Comparison of ENCODE assay signal across 10 mouse cellular contexts in the genomic region with DNA sequence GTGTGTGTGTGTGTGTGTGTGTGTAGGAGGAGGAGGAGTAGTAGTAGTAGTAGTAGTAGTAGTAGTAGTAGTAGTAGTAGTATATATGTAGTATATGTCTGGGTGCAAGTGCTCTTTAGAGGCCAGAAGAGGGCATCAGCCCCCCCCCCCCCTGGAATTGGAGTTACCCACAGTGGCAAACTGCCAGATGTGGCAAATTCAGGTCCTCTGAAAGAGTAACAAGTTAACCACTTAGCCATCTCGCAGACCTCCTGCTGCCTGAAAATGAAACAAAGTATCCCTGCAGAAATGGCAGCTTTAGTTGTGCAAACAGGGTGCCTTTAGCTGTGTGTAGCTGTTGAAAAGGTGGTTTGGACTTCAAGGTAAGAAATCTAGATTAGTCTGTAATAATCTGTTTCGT. TPM values are rescaled to one million over a fixed set of nuclear protein-coding genes. Genes with fewer than 3 reads are reported as not detected.
DNase-seq lines count a peak whose midpoint lies in the region; ATAC-seq lines count a peak whose summit lies in the region.
"Had no signal": no experiment of that assay in that cellular context is flagged by ENCODE, and none has a peak within 500 bp of the region (broad histone marks: within the 10 kb centered on the region; RNA-seq: fewer than 3 reads in every experiment).

No protein-coding gene starts in this region.

- no peak for ATAC-seq in midbrain, embryonic 15.5 days (replicated peaks)
- ATAC-seq in embryonic facial prominence, embryonic 14.5 days (ENCODE audit: low read depth) = no peak

- H3K36me3 ChIP-seq in midbrain, embryonic 10.5 days = peaks cover 31% of the 10 kb centered on the region
- H3K36me3 ChIP-seq in midbrain, embryonic 15.5 days (replicated peaks) = no peaks in the 10 kb centered on the region
- 0 out of 2 replicates have a peak, but pooled peaks cover 6% of the 10 kb centered on the region for H3K36me3 ChIP-seq in embryonic facial prominence, embryonic 14.5 days (ENCODE audit: control insufficient read depth, insufficient read depth, low read length)
- H3K36me3 ChIP-seq in splenic B cell, adult 2 months (ENCODE audit: control insufficient read depth, insufficient read depth, low read length, poor library complexity, severe bottlenecking) = no peaks in the 10 kb centered on the region; the same call in 1 of the 2 replicates

- H3K9me3 ChIP-seq in midbrain, embryonic 10.5 days (replicated peaks) = no peaks in the 10 kb centered on the region
- no peaks in the 10 kb centered on the region for H3K9me3 ChIP-seq in midbrain, embryonic 15.5 days
- no peaks in the 10 kb centered on the region for H3K9me3 ChIP-seq in embryonic facial prominence, embryonic 14.5 days (ENCODE audit: control insufficient read depth, low read length)

- H3K9ac ChIP-seq in midbrain, embryonic 15.5 days = no peak overlapping the region
- no peak overlapping the region for H3K9ac ChIP-seq in embryonic facial prominence, embryonic 14.5 days (ENCODE audit: low read depth, low read length)

- peaks cover 13% of the 10 kb centered on the region; the same call in 1 of the 2 replicates for H3K27me3 ChIP-seq in midbrain, embryonic 10.5 days (ENCODE audit: low read depth, poor library complexity, severe bottlenecking)
- no peaks in the 10 kb centered on the region for H3K27me3 ChIP-seq in midbrain, embryonic 15.5 days (replicated peaks)
- no peaks in the 10 kb centered on the region for H3K27me3 ChIP-seq in embryonic facial prominence, embryonic 14.5 days (replicated peaks; ENCODE audit: control insufficient read depth, insufficient read depth, low read length)
- no peaks in the 10 kb centered on the region for H3K27me3 ChIP-seq in splenic B cell, adult 2 months (ENCODE audit: control insufficient read depth, insufficient read depth, low read length, poor library complexity, severe bottlenecking)

- H3K27ac ChIP-seq in midbrain, embryonic 10.5 days (replicated peaks) = peak overlapping the region; percentile 98; the same call in 1 of the 2 replicates
- H3K27ac ChIP-seq in midbrain, embryonic 15.5 days = no peak overlapping the region
- H3K27ac ChIP-seq in embryonic facial prominence, embryonic 14.5 days (replicated peaks; ENCODE audit: low read depth, low read length) = no peak overlapping the region
- H3K27ac ChIP-seq: macrophage had no signal

- WGBS in midbrain, embryonic 10.5 days = 81% methylated on average over 2 of the region's 2 CpGs
- WGBS in midbrain, embryonic 15.5 days = 78% methylated on average over 2 of the region's 2 CpGs
- 65% methylated on average over 2 of the region's 2 CpGs for WGBS in embryonic facial prominence, embryonic 14.5 days

- H3K4me3 ChIP-seq in midbrain, embryonic 10.5 days = peak overlapping the region; percentile 84; the same call in 1 of the 2 replicates
- H3K4me3 ChIP-seq in midbrain, embryonic 15.5 days = no peak overlapping the region
- no peak overlapping the region for H3K4me3 ChIP-seq in embryonic facial prominence, embryonic 14.5 days (ENCODE audit: low read depth, low read length)

- H3K4me1 ChIP-seq in midbrain, embryonic 10.5 days = peaks cover 31% of the 10 kb centered on the region
- H3K4me1 ChIP-seq in midbrain, embryonic 15.5 days = peaks cover 18% of the 10 kb centered on the region
- H3K4me1 ChIP-seq in embryonic facial prominence, embryonic 14.5 days (ENCODE audit: control insufficient read depth, insufficient read depth, low read length) = 0 out of 2 replicates have a peak, but pooled peaks cover 10% of the 10 kb centered on the region

- DNase-seq in midbrain, embryonic 10.5 days (ENCODE audit: low spot score) = no peak
- no peak for DNase-seq in embryonic facial prominence, embryonic 14.5 days (ENCODE audit: low spot score)
- peak; percentile 63 for DNase-seq in kidney, postnatal 10 days
- DNase-seq in splenic B cell, adult 2 months (ENCODE audit: low read depth, low spot score) = peak; percentile 27
- DNase-seq in embryo, embryonic 11 days = no peak
- no peak for DNase-seq in cerebellum, postnatal 25 days
- DNase-seq in frontal cortex, postnatal 14 days (ENCODE audit: low spot score in 2 of 2) = no peak
- DNase-seq: cerebellum, adult 11 months had no signal

- H3K4me2 ChIP-seq in midbrain, embryonic 15.5 days = no peak overlapping the region
- H3K4me2 ChIP-seq in embryonic facial prominence, embryonic 14.5 days (ENCODE audit: low read depth, low read length) = peak overlapping the region; percentile 83

RNA-seq across cellular contexts. Expression of a gene that starts 1.8 kb away (rescaled TPM):
- polyA plus RNA-seq in midbrain, embryonic 10.5 days (2016; fragmentation: Nextera tagmentation; extraction: Ambion mirVana) = 83.2 and 86.2 TPM in 2 replicates
- polyA plus RNA-seq in midbrain, embryonic 15.5 days (2015; fragmentation: Nextera tagmentation; extraction: Ambion mirVana) = 96.8 and 102 TPM in 2 replicates
- 51.4 and 56.8 TPM in 2 replicates for polyA plus RNA-seq in embryonic facial prominence, embryonic 14.5 days (2014; fragmentation: Nextera tagmentation; extraction: Ambion mirVana)

RNA-seq across cellular contexts. Expression of a gene that starts 18.0 kb away (rescaled TPM):
- polyA plus RNA-seq in midbrain, embryonic 10.5 days (2016; fragmentation: Nextera tagmentation; extraction: Ambion mirVana) = 0.26 and 0.52 TPM in 2 replicates
- polyA plus RNA-seq in midbrain, embryonic 15.5 days (2015; fragmentation: Nextera tagmentation; extraction: Ambion mirVana) = 3.0 and 3.3 TPM in 2 replicates
- polyA plus RNA-seq in embryonic facial prominence, embryonic 14.5 days (2014; fragmentation: Nextera tagmentation; extraction: Ambion mirVana) = 0.22 and 0.24 TPM in 2 replicates

Comparison
In these comparisons a context has a peak if more than half of its experiments do, and no peak if none do; other contexts are left out.
1. DNase-seq: peak in kidney, postnatal 10 days (single experiment) and splenic B cell, adult 2 months (single experiment); none in midbrain, embryonic 10.5 days (single experiment), embryonic facial prominence, embryonic 14.5 days (single experiment), embryo, embryonic 11 days (single experiment), cerebellum, postnatal 25 days (0 of 2) and frontal cortex, postnatal 14 days (0 of 2).